Mouse (Mus musculus): ENCODE results near the gene Gm20388. TPM values are rescaled to one million over a fixed set of nuclear protein-coding genes. Genes with fewer than 3 reads are reported as not detected.

Gm20388 gene
- polyA plus RNA-seq, 1 experiment = 10.6 TPM

DNA sequence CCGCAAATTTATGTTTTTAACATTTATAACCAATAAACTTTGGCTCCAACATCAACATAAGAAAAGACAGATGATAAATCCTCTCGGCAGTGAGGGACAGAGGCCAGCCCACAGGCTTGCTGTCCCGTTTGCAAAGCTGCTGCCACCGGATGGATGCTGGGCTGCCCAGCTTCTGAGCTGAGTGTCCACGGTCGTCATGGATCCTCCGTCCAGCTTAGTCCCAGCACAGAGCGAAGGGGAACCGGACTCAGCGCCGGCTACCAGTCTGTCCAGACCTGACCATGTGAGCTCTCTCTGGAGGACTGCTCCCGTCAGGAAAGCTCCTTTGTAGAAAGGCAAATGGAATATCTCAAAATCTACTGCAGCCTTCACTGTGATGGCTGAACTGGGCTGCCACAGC is 1289.4 kb downstream of the Gm20388 start:
- Histone ChIP-seq H3K4me1 (ENCODE audit: control insufficient read depth, insufficient read depth, low read length) (no peaks in the 10 kb centered on the region), H3K27ac (ENCODE audit: control insufficient read depth, insufficient read depth, low read depth, low read length, poor library complexity) (no peak overlapping the region), H3K4me3 (replicated peaks; ENCODE audit: control insufficient read depth, low read depth, low read length) (no peak overlapping the region)
- TF ChIP-seq POLR2A (IDR thresholded peaks at IDR 0.05; ENCODE audit: borderline replicate concordance, control insufficient read depth, low read depth, low read length) (no peak), CTCF (IDR thresholded peaks at IDR 0.05; ENCODE audit: control insufficient read depth, insufficient read depth, low read length) (no peak)
- WGBS = 48% methylated on average over 12 of the region's 12 CpGs

DNA sequence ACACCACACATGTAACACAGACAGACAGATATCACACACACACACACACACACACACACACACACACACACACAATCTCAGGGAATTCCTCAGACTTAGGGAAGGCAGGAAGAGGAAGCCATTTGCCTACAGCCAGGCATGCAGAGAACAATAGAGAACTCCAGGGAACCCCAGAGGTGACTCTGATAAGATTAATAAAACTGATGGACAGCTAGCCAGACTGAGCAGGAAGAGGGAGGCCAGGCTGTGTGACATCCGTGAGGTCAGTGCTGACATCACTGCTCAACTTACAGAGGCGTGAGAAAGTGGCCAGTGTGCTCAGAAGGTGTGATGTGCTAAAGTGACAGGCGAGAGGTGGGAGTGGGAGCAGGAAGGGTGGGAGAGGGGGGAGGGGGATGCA is 1290.3 kb downstream of the Gm20388 start:
- no peak overlapping the region for H3K27ac ChIP-seq (ENCODE audit: control insufficient read depth, insufficient read depth, low read depth, low read length, poor library complexity)
- H3K4me1 ChIP-seq (ENCODE audit: control insufficient read depth, insufficient read depth, low read length) = no peaks in the 10 kb centered on the region
- TF ChIP-seq CTCF (IDR thresholded peaks at IDR 0.05; ENCODE audit: control insufficient read depth, insufficient read depth, low read length) (no peak), POLR2A (IDR thresholded peaks at IDR 0.05; ENCODE audit: borderline replicate concordance, control insufficient read depth, low read depth, low read length) (no peak)
- no peak overlapping the region for H3K4me3 ChIP-seq (replicated peaks; ENCODE audit: control insufficient read depth, low read depth, low read length)
- WGBS = 49% methylated on average over 3 of the region's 3 CpGs

DNA sequence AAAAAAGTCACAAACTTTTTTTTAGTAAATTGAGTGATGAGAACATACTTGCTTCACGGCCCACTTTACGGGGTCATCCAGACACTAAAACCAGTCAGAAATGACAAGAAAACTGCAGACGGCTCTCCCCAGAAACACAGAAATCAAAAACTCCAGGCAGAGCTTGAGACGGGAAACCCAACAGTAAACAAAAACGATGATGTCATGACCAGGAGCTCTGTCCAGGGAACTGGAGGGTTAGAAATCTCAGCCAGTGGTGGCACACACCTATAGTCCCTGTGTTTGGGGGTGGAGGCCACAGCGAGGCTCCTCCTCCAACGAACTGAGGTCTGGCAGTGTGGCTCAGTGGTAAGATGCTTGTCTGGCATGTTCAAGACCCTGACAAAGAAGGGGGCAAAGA is 1291.0 kb downstream of the Gm20388 start:
- no peaks in the 10 kb centered on the region for H3K4me1 ChIP-seq (ENCODE audit: control insufficient read depth, insufficient read depth, low read length)
- no peak for TF ChIP-seq CTCF (IDR thresholded peaks at IDR 0.05; ENCODE audit: control insufficient read depth, insufficient read depth, low read length)
- TF ChIP-seq POLR2A (IDR thresholded peaks at IDR 0.05; ENCODE audit: borderline replicate concordance, control insufficient read depth, low read depth, low read length) = no peak
- 65% methylated on average over 7 of the region's 7 CpGs for WGBS
- H3K4me3 ChIP-seq (replicated peaks; ENCODE audit: control insufficient read depth, low read depth, low read length) = no peak overlapping the region
- no peak overlapping the region for H3K27ac ChIP-seq (ENCODE audit: control insufficient read depth, insufficient read depth, low read depth, low read length, poor library complexity)

DNA sequence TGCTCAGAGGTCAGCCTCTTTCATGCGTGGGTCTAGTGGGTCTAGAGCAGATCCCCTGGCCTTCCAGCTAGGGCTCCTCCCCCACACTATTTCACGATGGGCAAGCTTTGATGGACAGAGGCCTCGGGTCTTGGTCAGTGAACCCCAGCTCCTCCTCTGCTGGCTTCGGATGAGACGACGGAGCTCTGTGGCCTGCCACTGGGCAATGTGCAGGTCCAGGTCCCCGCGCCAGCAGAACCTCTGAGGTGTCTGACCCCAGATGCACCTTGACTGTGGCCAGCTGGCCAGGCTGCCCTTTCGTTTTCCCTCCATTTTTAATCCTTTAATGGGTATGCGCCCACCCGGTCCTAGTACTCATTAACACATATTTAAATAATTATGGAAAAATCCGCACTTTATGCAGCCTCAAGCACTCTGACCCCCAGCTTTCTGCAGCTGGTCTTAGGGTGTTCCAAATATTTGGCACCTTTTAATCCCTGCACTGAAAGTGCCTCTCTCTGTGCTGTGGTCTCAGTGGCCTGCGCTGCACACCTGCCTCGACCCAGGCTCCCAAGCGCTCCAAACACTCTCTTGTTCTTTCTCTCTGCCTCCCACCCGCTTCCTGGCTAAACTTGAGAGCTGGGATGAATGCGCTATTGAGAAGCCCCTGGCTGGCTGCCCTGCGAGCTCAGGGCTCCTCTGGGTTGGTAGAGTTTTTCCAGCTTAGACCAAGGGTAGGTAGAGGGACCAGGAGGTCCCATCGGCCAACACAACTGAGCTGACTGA is 1293.2 kb downstream of the Gm20388 start:
- Histone ChIP-seq H3K4me1 (ENCODE audit: control insufficient read depth, insufficient read depth, low read length) (no peaks in the 10 kb centered on the region), H3K27ac (ENCODE audit: control insufficient read depth, insufficient read depth, low read depth, low read length, poor library complexity) (no peak overlapping the region), H3K4me3 (replicated peaks; ENCODE audit: control insufficient read depth, low read depth, low read length) (no peak overlapping the region)
- TF ChIP-seq CTCF (IDR thresholded peaks at IDR 0.05; ENCODE audit: control insufficient read depth, insufficient read depth, low read length) = no peak
- no peak for TF ChIP-seq POLR2A (IDR thresholded peaks at IDR 0.05; ENCODE audit: borderline replicate concordance, control insufficient read depth, low read depth, low read length)
- 77% methylated on average over 19 of the region's 19 CpGs for WGBS

DNA sequence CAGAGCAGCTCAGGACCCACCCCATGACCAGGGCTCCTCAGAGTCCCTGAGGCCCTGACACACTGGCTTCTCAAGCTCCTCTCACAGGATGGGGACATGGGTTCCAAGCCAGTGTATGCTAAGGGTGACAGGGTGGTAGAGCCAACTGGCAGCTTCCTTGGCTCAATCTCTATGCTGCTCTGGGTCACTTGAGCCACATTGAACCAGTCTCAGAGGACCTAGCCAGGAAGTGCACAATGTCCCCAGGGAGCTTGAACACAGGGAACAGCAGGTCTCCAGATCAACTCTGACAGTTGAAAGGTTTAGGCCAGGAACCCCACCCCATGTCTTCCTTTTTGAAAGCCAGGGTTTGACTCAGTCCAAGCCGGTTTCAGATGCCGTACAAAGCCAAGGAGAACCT is 1296.5 kb downstream of the Gm20388 start:
- 85% methylated on average over 2 of the region's 2 CpGs for WGBS
- Histone ChIP-seq H3K4me1 (ENCODE audit: control insufficient read depth, insufficient read depth, low read length) (no peaks in the 10 kb centered on the region), H3K4me3 (replicated peaks; ENCODE audit: control insufficient read depth, low read depth, low read length) (no peak overlapping the region), H3K27ac (ENCODE audit: control insufficient read depth, insufficient read depth, low read depth, low read length, poor library complexity) (no peak overlapping the region)
- TF ChIP-seq POLR2A (IDR thresholded peaks at IDR 0.05; ENCODE audit: borderline replicate concordance, control insufficient read depth, low read depth, low read length) = no peak
- no peak for TF ChIP-seq CTCF (IDR thresholded peaks at IDR 0.05; ENCODE audit: control insufficient read depth, insufficient read depth, low read length)

DNA sequence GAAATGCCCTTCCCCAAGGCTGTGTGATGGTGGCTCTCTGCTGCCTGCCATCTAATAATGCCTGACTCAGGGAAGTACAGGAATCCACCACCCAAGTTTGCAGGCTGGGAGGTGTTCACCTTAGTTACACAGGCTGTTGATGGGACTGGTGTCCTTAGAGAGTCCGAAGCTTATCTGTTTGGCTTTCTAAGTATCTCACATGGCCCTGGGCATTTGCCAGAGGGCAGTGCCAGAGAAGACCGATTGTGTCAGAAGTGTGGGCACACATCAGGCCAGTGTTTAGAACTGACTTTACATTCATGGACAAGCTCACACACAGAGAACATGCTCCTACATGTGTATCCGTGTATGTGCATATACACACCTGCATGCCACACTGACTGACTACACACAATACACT is 1300.0 kb downstream of the Gm20388 start:
- Histone ChIP-seq H3K4me3 (replicated peaks; ENCODE audit: control insufficient read depth, low read depth, low read length) (no peak overlapping the region), H3K4me1 (ENCODE audit: control insufficient read depth, insufficient read depth, low read length) (no peaks in the 10 kb centered on the region), H3K27ac (ENCODE audit: control insufficient read depth, insufficient read depth, low read depth, low read length, poor library complexity) (no peak overlapping the region)

DNA sequence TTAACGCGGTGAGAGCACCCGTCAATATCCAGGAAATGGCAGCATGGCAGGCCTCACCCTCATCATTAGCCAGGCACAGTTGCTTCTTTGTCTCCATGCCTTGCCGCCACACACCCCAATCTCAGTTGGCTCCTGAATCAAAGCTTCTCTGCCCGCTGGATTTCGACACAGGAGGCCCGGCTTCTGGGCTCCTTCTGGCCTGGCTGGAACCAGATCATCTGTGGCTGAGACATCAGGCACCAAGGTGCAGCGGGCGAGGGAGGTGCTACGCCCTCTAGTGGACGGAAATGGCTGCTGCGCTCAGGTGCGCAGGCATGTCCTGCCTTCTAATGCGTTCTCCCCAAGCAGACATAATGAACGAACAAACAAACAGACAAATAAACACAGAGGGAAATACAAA is 1302.6 kb downstream of the Gm20388 start:
- TF ChIP-seq POLR2A (IDR thresholded peaks at IDR 0.05; ENCODE audit: borderline replicate concordance, control insufficient read depth, low read depth, low read length) (no peak), CTCF (IDR thresholded peaks at IDR 0.05; ENCODE audit: control insufficient read depth, insufficient read depth, low read length) (peak; percentile 61)
- 42% methylated on average over 15 of the region's 15 CpGs for WGBS
- no peak overlapping the region for H3K4me3 ChIP-seq (replicated peaks; ENCODE audit: control insufficient read depth, low read depth, low read length)

More for the DNA sequence above, 1300.0 kb downstream of the Gm20388 start:
- WGBS = 80% methylated on average over 3 of the region's 3 CpGs
- TF ChIP-seq POLR2A (IDR thresholded peaks at IDR 0.05; ENCODE audit: borderline replicate concordance, control insufficient read depth, low read depth, low read length) (no peak), CTCF (IDR thresholded peaks at IDR 0.05; ENCODE audit: control insufficient read depth, insufficient read depth, low read length) (no peak)

DNA sequence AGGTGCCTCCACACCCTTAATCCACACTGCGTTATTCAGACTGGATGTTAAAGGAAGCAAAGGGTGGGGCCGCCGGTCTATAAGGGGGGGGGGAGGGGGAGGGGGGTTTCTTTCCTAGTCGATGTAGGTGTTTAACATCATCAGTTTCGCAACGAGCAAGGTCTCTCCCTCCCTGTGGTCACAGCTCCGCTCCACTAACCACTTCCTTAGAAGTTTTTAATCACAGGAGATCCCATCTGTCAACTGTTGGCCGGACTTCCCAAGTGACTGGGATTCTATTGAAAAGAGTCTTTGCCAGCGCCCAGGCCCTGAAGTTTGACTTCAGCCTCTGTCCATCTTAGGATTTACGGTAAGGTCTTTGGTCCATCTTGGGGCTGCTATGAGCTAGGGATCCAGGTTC is 1303.0 kb downstream of the Gm20388 start:
- H3K4me1 ChIP-seq (ENCODE audit: control insufficient read depth, insufficient read depth, low read length) = no peaks in the 10 kb centered on the region
- no peak overlapping the region for H3K4me3 ChIP-seq (replicated peaks; ENCODE audit: control insufficient read depth, low read depth, low read length)
- TF ChIP-seq POLR2A (IDR thresholded peaks at IDR 0.05; ENCODE audit: borderline replicate concordance, control insufficient read depth, low read depth, low read length) = no peak
- TF ChIP-seq CTCF (IDR thresholded peaks at IDR 0.05; ENCODE audit: control insufficient read depth, insufficient read depth, low read length) = no peak
- 8% methylated on average over 10 of the region's 10 CpGs for WGBS
- H3K27ac ChIP-seq (ENCODE audit: control insufficient read depth, insufficient read depth, low read depth, low read length, poor library complexity) = no peak overlapping the region

More for the DNA sequence above, 1302.6 kb downstream of the Gm20388 start:
- H3K27ac ChIP-seq (ENCODE audit: control insufficient read depth, insufficient read depth, low read depth, low read length, poor library complexity) = no peak overlapping the region
- H3K4me1 ChIP-seq (ENCODE audit: control insufficient read depth, insufficient read depth, low read length) = no peaks in the 10 kb centered on the region

Data from bone marrow, adult 2 months (tissue).